Mouse (Mus musculus) adrenal gland, adult 10 weeks (tissue): ENCODE data around the gene Trappc12. TPM values are rescaled to one million over a fixed set of nuclear protein-coding genes. Genes with fewer than 3 reads are reported as not detected.

ENCODE experiments used
- polyA plus RNA-seq: library from polyadenylated mRNA; stranded (reverse); fragments of 350-450 nt; fragmentation: Illumina TruSeq; extraction: RNeasy Lipid Tissue Mini Kit (QIAGEN cat#74804); gene quantifications from one replicate; pipeline ENCODE4 v1.2.3, GENCODE M21; 2014; ENCODE audit warnings: low read depth, low replicate concordance

Gene Trappc12
- 22.0 TPM for polyA plus RNA-seq

GRCm38 (mm10) chr12:28750021-28750633 lies at the start of gene Trappc12:
Trappc12 (minus strand) TSS chr12:28750472.

GRCm38 (mm10) chr12:28751508-28752263 lies 1.4 kb upstream of the Trappc12 start, which contains the start of gene Eipr1:
Eipr1 (plus strand) TSS chr12:28751803.

GRCm38 (mm10) chr12:28675121-28675924 lies 74.9 kb downstream of the Trappc12 start, which contains the start of gene Adi1:
Adi1 (plus strand) TSS chr12:28675231.

GRCm38 (mm10) chr12:28649141-28650110 lies 100.8 kb downstream of the Trappc12 start, which contains the start of gene Rnaseh1:
Rnaseh1 (plus strand) TSS chr12:28649602.

Other genes with a start within 250 kb of the Trappc12 start
- not detected for gene Dcdc2c, start 198.1 kb downstream of the Trappc12 start, polyA plus RNA-seq
- not detected for gene Allc, start 167.9 kb downstream of the Trappc12 start, polyA plus RNA-seq
- gene Colec11, start 127.1 kb downstream of the Trappc12 start, polyA plus RNA-seq: 0.82 TPM
- 486 TPM for gene Rps7, start 114.5 kb downstream of the Trappc12 start, polyA plus RNA-seq
- gene Rnaseh1, start 100.9 kb downstream of the Trappc12 start, polyA plus RNA-seq: 1.9 TPM
- 231 TPM for gene Adi1, start 75.2 kb downstream of the Trappc12 start, polyA plus RNA-seq
- gene Eipr1, start 1.3 kb upstream of the Trappc12 start, polyA plus RNA-seq: 2.0 TPM